Mouse (Mus musculus) heart, embryonic 14.5 days (tissue): ENCODE measurements at regions not wholly inside any gene's neighbourhood (a gene's known extent, or its start where the extent isn't known, plus 50 kb on each side); places are given as distances from the start of the nearest gene placed in this dataset.

Experiments used
- ATAC-seq: fragments of 200-750 bp; cut with Nextera tagmentation; 2 replicates; pipeline ENCODE4 v1.8.0; 2017; ENCODE audit warnings: low read depth, moderate TSS enrichment; ENCODE audit not compliant: insufficient number of reproducible peaks, insufficient read depth, low FRiP score
- H3K27ac ChIP-seq, 2 experiments: fragments of 200-500 bp in 1 of 2; fragments of 300-500 bp in 1 of 2; sonication (generic) in 1 of 2; replicated peaks in 1 of 2; 2 replicates each; pipeline ENCODE4 v1.5.1; 2012 to 2014; ENCODE audit warnings: low read depth in 2 of 2, low read length in 2 of 2, control low read depth in 1 of 2, mild to moderate bottlenecking in 1 of 2, mixed read lengths in 1 of 2; ENCODE audit not compliant: control insufficient read depth in 1 of 2, insufficient read depth in 1 of 2
- H3K27me3 ChIP-seq: fragments of 300-500 bp; sonication (generic); 2 replicates; pipeline ENCODE4 v1.6.1; 2014; ENCODE audit warnings: mild to moderate bottlenecking, low read length, control low read depth; ENCODE audit not compliant: control insufficient read depth, insufficient read depth
- H3K36me3 ChIP-seq: fragments of 300-500 bp; sonication (generic); 2 replicates; pipeline ENCODE4 v1.6.1; 2014; ENCODE audit warnings: mild to moderate bottlenecking, control low read depth, low read length, mixed read lengths; ENCODE audit not compliant: control insufficient read depth, insufficient read depth
- H3K4me1 ChIP-seq, 2 experiments: fragments of 200-500 bp in 1 of 2; fragments of 300-500 bp in 1 of 2; sonication (generic) in 1 of 2; 2 replicates each; pipeline ENCODE4 v1.6.1; 2012 to 2014; ENCODE audit warnings: low read length in 2 of 2, control low read depth in 1 of 2, mixed read lengths in 1 of 2; ENCODE audit not compliant: control insufficient read depth in 2 of 2, insufficient read depth in 2 of 2
- H3K4me2 ChIP-seq: fragments of 300-500 bp; sonication (generic); 2 replicates; pipeline ENCODE4 v1.6.1; 2014; ENCODE audit warnings: mild to moderate bottlenecking, low read length
- H3K4me3 ChIP-seq, 2 experiments: fragments of 200-500 bp in 1 of 2; fragments of 300-500 bp in 1 of 2; sonication (generic) in 1 of 2; 2 replicates each; pipeline ENCODE4 v1.5.1; 2012 to 2014; ENCODE audit warnings: low read length in 2 of 2, mild to moderate bottlenecking in 2 of 2, control low read depth in 1 of 2, low read depth in 1 of 2, moderate library complexity in 1 of 2; ENCODE audit not compliant: control insufficient read depth in 1 of 2, insufficient read depth in 1 of 2
- H3K9ac ChIP-seq: fragments of 300-500 bp; sonication (generic); 2 replicates; pipeline ENCODE4 v1.6.1; 2014; ENCODE audit warnings: mild to moderate bottlenecking, low read length
- H3K9me3 ChIP-seq: fragments of 300-500 bp; sonication (generic); 2 replicates; pipeline ENCODE4 v1.6.1; 2016; ENCODE audit warnings: low read length, control low read depth; ENCODE audit not compliant: control insufficient read depth
- whole genome bisulfite sequencing: fragments of 180-500 bp; shearing (Covaris S2); extraction: QIAGEN DNeasy Blood & Tissue Kit; methylation state at CpG from one replicate; pipeline ENCODE4 v1.1.7; 2014; 5-methylcytosine and 5-hydroxymethylcytosine counted together

DNA sequence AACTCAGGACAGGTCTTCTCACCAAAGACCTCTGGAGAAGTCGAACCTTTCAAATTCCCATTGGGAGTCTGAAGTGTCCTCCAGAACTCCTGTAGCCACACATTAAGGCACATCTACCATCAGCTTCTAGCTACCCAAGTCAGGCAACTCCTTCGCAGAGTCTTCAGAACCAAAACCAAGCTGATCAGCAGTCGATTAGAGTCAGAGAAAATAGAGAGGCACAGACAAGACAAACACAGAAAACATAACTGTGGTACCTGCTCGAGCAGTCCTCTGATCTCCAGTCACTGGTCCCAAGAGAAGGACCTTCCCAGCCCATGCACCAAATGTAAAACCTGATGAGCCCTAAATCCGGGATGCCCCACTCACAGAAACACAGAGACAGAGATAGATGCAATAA, 322.1 kb upstream of the Meis1 start:
- Histone ChIP-seq H3K27me3 (no peaks in the 10 kb centered on the region), H3K4me2 (no peak overlapping the region), H3K27ac (no peak overlapping the region), H3K4me1 (no peaks in the 10 kb centered on the region), H3K9ac (no peak overlapping the region), H3K36me3 (no peaks in the 10 kb centered on the region), H3K9me3 (no peaks in the 10 kb centered on the region), H3K4me3 (no peak overlapping the region)
- ATAC-seq, result no peak
- WGBS, result 83% methylated on average over 5 of the region's 5 CpGs

DNA sequence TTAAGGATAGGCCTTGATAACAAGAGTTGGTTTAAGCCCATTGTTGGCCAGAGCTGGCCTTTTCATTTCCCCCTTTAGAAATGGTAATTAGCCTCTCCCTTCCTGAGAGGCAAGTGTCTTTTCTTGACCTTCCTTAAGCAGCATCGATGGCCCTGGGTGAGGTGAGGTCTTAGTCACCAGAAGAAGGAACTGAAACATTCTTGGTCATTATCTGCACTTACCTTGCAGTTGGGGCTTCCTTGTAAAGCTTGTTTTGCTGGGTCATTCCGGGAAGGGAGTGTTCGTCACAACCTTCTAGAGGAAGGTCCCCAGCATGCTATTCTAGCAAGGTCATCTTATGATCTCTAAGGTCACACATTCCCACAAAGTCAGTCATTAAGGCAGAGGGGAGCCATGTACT, 322.6 kb upstream of the Meis1 start:
- no peak overlapping the region for H3K4me3 ChIP-seq

DNA sequence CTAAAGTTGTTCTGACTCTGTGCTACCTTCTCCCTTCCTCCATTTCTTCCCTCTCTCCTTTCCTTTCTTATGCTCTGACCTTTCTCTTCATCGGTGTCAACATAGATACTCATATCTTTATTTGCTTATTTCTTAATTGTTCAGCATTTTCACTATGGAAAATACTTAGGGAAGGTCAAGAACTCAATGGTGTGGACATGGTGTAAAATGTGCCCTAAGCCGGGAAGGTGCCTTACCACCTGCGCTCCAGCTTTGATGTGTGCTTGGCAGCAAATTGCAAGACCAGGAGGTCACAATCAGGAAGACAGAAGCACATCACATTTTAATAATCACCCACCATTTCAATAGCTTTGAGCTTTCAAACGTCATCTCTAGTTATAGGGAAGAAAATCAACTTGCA, 324.0 kb upstream of the Meis1 start:
- no peak for ATAC-seq

More for the DNA sequence above, 322.6 kb upstream of the Meis1 start:
- WGBS, result 53% methylated on average over 3 of the region's 3 CpGs
- Histone ChIP-seq H3K4me1 (no peaks in the 10 kb centered on the region), H3K27ac (no peak overlapping the region), H3K9ac (no peak overlapping the region), H3K36me3 (no peaks in the 10 kb centered on the region), H3K9me3 (no peaks in the 10 kb centered on the region), H3K27me3 (no peaks in the 10 kb centered on the region), H3K4me2 (no peak overlapping the region)
- ATAC-seq, result no peak

DNA sequence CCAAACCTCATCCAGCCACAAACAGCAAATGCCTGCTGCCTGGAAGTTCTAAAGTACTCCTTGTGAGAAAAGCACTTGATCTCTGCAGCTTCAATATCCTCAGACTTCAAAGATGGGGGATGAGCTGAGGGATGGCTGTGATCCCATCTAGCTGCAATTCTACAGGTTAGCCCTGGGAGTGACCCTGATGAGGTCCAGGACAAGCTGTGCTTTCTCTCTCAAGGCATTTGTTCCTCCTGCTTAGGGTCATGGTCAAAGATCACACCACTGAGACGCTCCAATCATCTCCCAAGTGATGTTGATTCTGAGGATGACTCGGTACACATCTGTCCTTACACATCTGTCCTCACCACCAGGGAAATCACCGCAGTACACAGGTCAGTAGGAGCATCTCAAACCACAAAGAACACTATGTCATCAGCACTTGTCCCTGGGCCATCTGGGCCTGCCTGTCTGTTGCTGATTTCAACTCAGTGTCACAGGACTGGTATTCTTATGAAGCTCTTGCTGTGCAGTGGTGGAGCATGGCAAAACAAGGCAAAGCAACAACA, 327.6 kb upstream of the Meis1 start:
- 79% methylated on average over 3 of the region's 3 CpGs for WGBS
- no peaks in the 10 kb centered on the region for H3K27me3 ChIP-seq
- no peaks in the 10 kb centered on the region for H3K9me3 ChIP-seq
- H3K27ac ChIP-seq, result no peak overlapping the region
- no peak overlapping the region for H3K4me2 ChIP-seq
- H3K4me3 ChIP-seq, result no peak overlapping the region
- no peaks in the 10 kb centered on the region for H3K36me3 ChIP-seq
- H3K4me1 ChIP-seq, result no peaks in the 10 kb centered on the region
- no peak for ATAC-seq
- H3K9ac ChIP-seq, result no peak overlapping the region

More for the DNA sequence above, 324.0 kb upstream of the Meis1 start:
- Histone ChIP-seq H3K4me1 (no peaks in the 10 kb centered on the region), H3K36me3 (no peaks in the 10 kb centered on the region), H3K9ac (no peak overlapping the region), H3K4me2 (no peak overlapping the region), H3K27me3 (no peaks in the 10 kb centered on the region), H3K4me3 (no peak overlapping the region), H3K27ac (no peak overlapping the region), H3K9me3 (no peaks in the 10 kb centered on the region)
- WGBS, result 82% methylated on average over 4 of the region's 4 CpGs

DNA sequence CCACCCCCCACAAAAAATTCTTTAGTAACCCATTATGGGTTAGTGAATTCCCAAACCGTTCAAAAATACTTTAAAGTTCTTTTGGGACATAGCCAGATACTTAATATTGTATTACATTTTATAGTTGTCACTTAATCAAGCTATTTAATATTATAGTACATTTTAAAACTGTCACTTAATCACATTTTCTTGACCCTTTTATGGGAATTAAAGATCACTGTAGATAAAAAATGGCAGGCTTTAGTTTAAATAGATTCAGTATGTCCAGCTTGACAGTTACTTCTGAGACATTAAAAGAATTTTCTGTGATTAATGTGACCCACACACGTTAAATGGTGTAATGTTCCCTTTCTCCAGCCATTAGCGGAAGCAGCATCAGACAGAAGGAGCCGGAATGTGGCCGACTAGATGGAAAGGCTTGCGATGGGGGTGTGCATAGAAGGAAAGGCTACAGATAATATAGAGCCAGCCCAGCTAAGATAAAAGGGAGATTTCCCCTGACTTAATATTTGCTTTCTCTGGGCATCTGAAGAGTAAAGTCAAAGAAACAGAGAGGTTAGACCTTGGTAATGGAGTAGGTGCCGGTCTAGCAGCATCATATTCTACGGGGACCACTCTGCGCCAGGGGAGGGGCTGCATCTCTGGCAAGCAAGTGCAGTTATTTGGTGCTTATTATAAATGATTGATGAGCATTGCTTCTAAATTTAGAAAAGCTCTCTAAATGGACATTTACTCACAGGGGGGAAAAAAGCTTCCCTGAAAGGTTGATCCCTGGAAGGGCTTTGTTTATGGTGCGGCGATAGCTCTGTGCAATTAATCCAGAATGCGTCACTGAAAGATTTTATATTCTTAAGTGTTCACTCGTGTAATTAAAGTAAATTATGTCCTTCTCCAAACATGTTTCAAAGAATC, 331.8 kb upstream of the Meis1 start:
- no peaks in the 10 kb centered on the region for H3K27me3 ChIP-seq
- H3K9ac ChIP-seq, result no peak overlapping the region
- H3K4me3 ChIP-seq, result no peak overlapping the region
- no peaks in the 10 kb centered on the region for H3K4me1 ChIP-seq
- no peak overlapping the region for H3K27ac ChIP-seq
- no peak overlapping the region for H3K4me2 ChIP-seq
- ATAC-seq, result no peak
- no peaks in the 10 kb centered on the region for H3K9me3 ChIP-seq
- 67% methylated on average over 13 of the region's 13 CpGs for WGBS
- H3K36me3 ChIP-seq, result no peaks in the 10 kb centered on the region

DNA sequence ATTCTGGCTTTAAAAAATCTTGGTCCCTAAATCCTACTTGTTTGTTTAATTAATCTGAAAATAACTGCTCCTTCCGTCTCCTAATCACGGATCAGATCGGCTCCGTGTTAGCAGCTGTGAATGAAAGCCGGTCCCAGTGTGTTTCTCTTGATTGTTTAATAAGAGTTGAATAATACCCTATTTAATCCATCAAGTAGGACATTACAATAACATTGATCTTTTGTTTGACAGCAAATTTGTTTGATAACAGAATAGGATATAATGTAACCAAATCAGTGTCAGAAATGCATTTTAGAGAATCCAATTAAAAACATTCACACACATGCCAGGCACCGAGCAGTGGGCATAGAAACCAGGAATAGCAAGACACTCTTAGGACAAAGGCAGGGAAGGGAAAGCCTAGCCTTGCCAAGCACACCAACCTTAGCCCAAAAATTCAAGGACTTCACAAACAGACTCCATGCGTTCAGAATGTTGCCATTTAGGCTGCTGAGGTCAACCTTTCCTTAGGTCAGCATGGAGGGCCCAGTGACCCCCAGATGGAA, 332.5 kb upstream of the Meis1 start:
- Histone ChIP-seq H3K27ac (no peak overlapping the region), H3K36me3 (no peaks in the 10 kb centered on the region), H3K4me1 (no peaks in the 10 kb centered on the region), H3K9ac (no peak overlapping the region), H3K27me3 (no peaks in the 10 kb centered on the region), H3K9me3 (no peaks in the 10 kb centered on the region), H3K4me2 (no peak overlapping the region), H3K4me3 (no peak overlapping the region)
- 88% methylated on average over 7 of the region's 7 CpGs for WGBS
- no peak for ATAC-seq

DNA sequence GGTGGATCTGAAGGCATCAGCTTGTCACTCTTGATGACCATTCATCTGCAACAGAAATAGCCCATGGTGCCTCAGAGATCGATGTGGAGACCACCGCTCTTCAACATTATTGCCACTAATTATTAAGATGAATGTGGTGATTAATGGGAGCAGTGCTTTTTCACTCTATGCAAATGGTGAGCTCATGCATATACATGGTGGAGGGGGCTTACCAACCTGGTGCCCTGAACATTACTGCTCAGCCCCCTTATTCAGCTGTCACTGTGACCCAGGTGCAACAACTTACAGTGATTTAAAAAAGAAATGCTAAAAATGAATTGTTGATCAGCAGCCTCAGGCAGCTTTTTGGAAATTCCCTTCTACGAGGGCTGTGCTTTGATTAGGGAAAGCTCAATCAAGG, 334.9 kb upstream of the Meis1 start:
- no peak overlapping the region for H3K4me3 ChIP-seq
- no peak overlapping the region for H3K27ac ChIP-seq
- no peaks in the 10 kb centered on the region for H3K36me3 ChIP-seq
- no peak overlapping the region for H3K4me2 ChIP-seq
- no peaks in the 10 kb centered on the region for H3K9me3 ChIP-seq
- no peak overlapping the region for H3K9ac ChIP-seq
- WGBS, result 87% methylated on average over 3 of the region's 3 CpGs
- H3K4me1 ChIP-seq, result no peaks in the 10 kb centered on the region
- H3K27me3 ChIP-seq, result no peaks in the 10 kb centered on the region
- ATAC-seq, result no peak
